Mouse (Mus musculus): ENCODE results near the gene Shisal1. TPM values are rescaled to one million over a fixed set of nuclear protein-coding genes. Genes with fewer than 3 reads are reported as not detected.

The Shisal1 gene
- polyA plus RNA-seq, 2 experiments from 2014 or later = not detected

GRCm38 (mm10) chr15:84367402-84367801, 79.5 kb downstream of the Shisal1 start:
- no peak for ATAC-seq

GRCm38 (mm10) chr15:84366574-84366989, 80.3 kb downstream of the Shisal1 start:
- no peak for ATAC-seq

GRCm38 (mm10) chr15:84365675-84366381, 81.1 kb downstream of the Shisal1 start:
- ATAC-seq = no peak

GRCm38 (mm10) chr15:84364746-84365145, 82.2 kb downstream of the Shisal1 start:
- no peak for ATAC-seq

- ATAC-seq = no peak
Observed at GRCm38 (mm10) chr15:84355081-84355480, 91.8 kb downstream of the Shisal1 start.

- ATAC-seq = no peak
Observed at GRCm38 (mm10) chr15:84351915-84352844, 94.7 kb downstream of the Shisal1 start.

GRCm38 (mm10) chr15:84351342-84351741, 95.6 kb downstream of the Shisal1 start:
- no peak for ATAC-seq

GRCm38 (mm10) chr15:84349915-84350738, 96.8 kb downstream of the Shisal1 start:
- no peak for ATAC-seq

GRCm38 (mm10) chr15:84348769-84349168, 98.1 kb downstream of the Shisal1 start:
- ATAC-seq = no peak

- no peak for ATAC-seq
Observed at GRCm38 (mm10) chr15:84340926-84341325, 106.0 kb downstream of the Shisal1 start.

- no peak for ATAC-seq
Observed at GRCm38 (mm10) chr15:84337599-84337998, 109.3 kb downstream of the Shisal1 start.

GRCm38 (mm10) chr15:84336281-84336817, 110.5 kb downstream of the Shisal1 start:
- no peak for ATAC-seq

GRCm38 (mm10) chr15:84331066-84331612, 115.8 kb downstream of the Shisal1 start:
- ATAC-seq = peak; percentile 99

GRCm38 (mm10) chr15:84329940-84330339, 117.0 kb downstream of the Shisal1 start:
- ATAC-seq = no peak

Other genes starting within 250 kb of the Shisal1 start
- gene Parvb, start 215.1 kb downstream of the Shisal1 start, polyA plus RNA-seq (2017; shearing (Covaris generic)) = 1 to 10 TPM in 1 of 2 experiments, not detected in 1; 2.4 TPM
- gene Parvg, start 123.1 kb downstream of the Shisal1 start, polyA plus RNA-seq (2017; shearing (Covaris generic)) = 100 to 1,000 TPM in 1 of 2 experiments, 10 to 100 TPM in 1; 76.0 to 134 TPM
- gene Rtl6, start 110.7 kb upstream of the Shisal1 start, polyA plus RNA-seq (2017; shearing (Covaris generic)) = 1 to 10 TPM; 2.5 to 3.2 TPM
- under 1 TPM in 1 of 2 experiments, not detected in 1; 0.56 TPM for gene Prr5, start 222.5 kb upstream of the Shisal1 start, polyA plus RNA-seq (2017; shearing (Covaris generic))